Mouse (Mus musculus) liver, embryonic 14.5 days (tissue): ENCODE measurements at regions not wholly inside any gene's neighbourhood (a gene's known extent, or its start where the extent isn't known, plus 50 kb on each side); places are given as distances from the start of the nearest gene placed in this dataset.

Source experiments
- CTCF ChIP-seq: IDR thresholded peaks from 2 replicates; pipeline ENCODE4 v1.5.1; 2016; ENCODE audit warnings: antibody characterized with exemption, low read depth, control low read depth
- EP300 ChIP-seq: IDR thresholded peaks from 2 replicates; pipeline ENCODE4 v1.6.1; 2016; ENCODE audit warnings: antibody characterized with exemption, low read depth

DNA sequence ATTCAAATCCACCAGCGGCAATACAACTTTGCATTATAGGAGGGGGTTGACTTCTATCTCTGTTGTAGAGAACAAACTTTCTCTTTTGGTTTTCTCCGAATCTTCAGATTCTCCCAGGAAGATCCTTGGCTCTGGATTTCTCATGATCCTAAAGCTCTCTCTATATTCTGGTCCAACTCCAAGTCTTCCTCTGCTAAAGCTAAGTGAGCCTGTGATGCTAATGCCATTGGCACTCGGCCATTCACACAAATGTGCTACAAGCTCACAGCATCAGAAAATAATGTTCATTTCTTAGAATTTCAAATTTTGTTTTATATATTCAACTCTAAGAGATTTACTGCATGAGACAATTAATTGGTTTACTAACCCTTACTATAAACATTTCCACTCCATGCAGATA, 461.2 kb upstream of the Gm9747 start:
- no peak for TF ChIP-seq CTCF
- no peak for TF ChIP-seq EP300
